Mouse (Mus musculus): ENCODE data around the gene Tox2. TPM values are rescaled to one million over a fixed set of nuclear protein-coding genes. Genes with fewer than 3 reads are reported as not detected.

Gene Tox2
- 0.36 and 0.82 TPM in 2 replicates for polyA plus RNA-seq (2015; fragmentation: Nextera tagmentation; extraction: Ambion mirVana)

GRCm38 (mm10) chr2:163202884-163203634, at the start of gene Tox2:
TSS of gene Tox2 (plus strand) at chr2:163203125.
- H3K9ac ChIP-seq, result no peak within 1 kb of the TSS

GRCm38 (mm10) chr2:163154673-163155072, 48.3 kb upstream of the Tox2 start:
- H3K27ac ChIP-seq, result no peak overlapping the region
- H3K9ac ChIP-seq, result no peak overlapping the region
- DNase-seq (peak; percentile 7), ATAC-seq (ENCODE audit: low read depth) (no peak)
- no peaks in the 10 kb centered on the region for H3K9me3 ChIP-seq (replicated peaks)
- no peaks in the 10 kb centered on the region for H3K27me3 ChIP-seq
- no peak overlapping the region for H3K4me2 ChIP-seq
- H3K4me1 ChIP-seq (replicated peaks), result 0 out of 2 replicates have a peak, but pooled peaks cover 5% of the 10 kb centered on the region
- H3K36me3 ChIP-seq, result no peaks in the 10 kb centered on the region
- WGBS (ENCODE audit: insufficient replicate concordance), result 55% methylated on average over 8 of the region's 8 CpGs
- no peak overlapping the region for H3K4me3 ChIP-seq (replicated peaks)

More at GRCm38 (mm10) chr2:163202884-163203634, at the start of gene Tox2:
- Histone ChIP-seq H3K4me1 (replicated peaks) (peaks cover 21% of the 10 kb centered on the region), H3K36me3 (no peaks in the 10 kb centered on the region), H3K9me3 (replicated peaks) (no peaks in the 10 kb centered on the region), H3K4me3 (replicated peaks) (peak within 1 kb of the TSS; percentile 54), H3K4me2 (peak within 1 kb of the TSS; percentile 72), H3K27me3 (peaks cover 61% of the 10 kb centered on the region), H3K27ac (0 out of 2 replicates have a peak within 1 kb of the TSS, but pooled peaks have one; percentile 41)
- under 1% methylated on average over 77 of the region's 79 CpGs for WGBS (ENCODE audit: insufficient replicate concordance)
- DNase-seq (peak; percentile 21), ATAC-seq (ENCODE audit: low read depth) (peak; percentile 81)

GRCm38 (mm10) chr2:163158979-163159378, 43.9 kb upstream of the Tox2 start:
- H3K36me3 ChIP-seq, result no peaks in the 10 kb centered on the region
- 70% methylated on average over 9 of the region's 9 CpGs for WGBS (ENCODE audit: insufficient replicate concordance)
- no peak for ATAC-seq (ENCODE audit: low read depth)

GRCm38 (mm10) chr2:163164461-163164990, 38.4 kb upstream of the Tox2 start:
- Histone ChIP-seq H3K9me3 (replicated peaks) (no peaks in the 10 kb centered on the region), H3K27ac (no peak overlapping the region), H3K4me2 (no peak overlapping the region), H3K36me3 (no peaks in the 10 kb centered on the region), H3K27me3 (no peaks in the 10 kb centered on the region; the same call in 1 of the 2 replicates), H3K9ac (no peak overlapping the region), H3K4me1 (replicated peaks) (no peaks in the 10 kb centered on the region), H3K4me3 (replicated peaks) (no peak overlapping the region)
- no peak for DNase-seq
- WGBS (ENCODE audit: insufficient replicate concordance), result 62% methylated on average over 10 of the region's 10 CpGs
- ATAC-seq (ENCODE audit: low read depth), result no peak

More at GRCm38 (mm10) chr2:163158979-163159378, 43.9 kb upstream of the Tox2 start:
- H3K9ac ChIP-seq, result no peak overlapping the region
- no peak overlapping the region for H3K4me2 ChIP-seq
- 0 out of 2 replicates have a peak, but pooled peaks cover 5% of the 10 kb centered on the region for H3K4me1 ChIP-seq (replicated peaks)
- H3K27me3 ChIP-seq, result no peaks in the 10 kb centered on the region
- H3K9me3 ChIP-seq (replicated peaks), result no peaks in the 10 kb centered on the region
- no peak overlapping the region for H3K4me3 ChIP-seq (replicated peaks)
- DNase-seq, result no peak
- H3K27ac ChIP-seq, result no peak overlapping the region

GRCm38 (mm10) chr2:163166067-163166805, 36.7 kb upstream of the Tox2 start:
- no peak overlapping the region for H3K27ac ChIP-seq
- H3K9ac ChIP-seq, result no peak overlapping the region
- no peaks in the 10 kb centered on the region for H3K4me1 ChIP-seq (replicated peaks)
- no peak overlapping the region for H3K4me3 ChIP-seq (replicated peaks)
- H3K27me3 ChIP-seq, result no peaks in the 10 kb centered on the region; the same call in 1 of the 2 replicates
- WGBS (ENCODE audit: insufficient replicate concordance), result 45% methylated on average over 13 of the region's 13 CpGs
- no peaks in the 10 kb centered on the region for H3K36me3 ChIP-seq
- DNase-seq (no peak), ATAC-seq (ENCODE audit: low read depth) (no peak)
- H3K4me2 ChIP-seq, result no peak overlapping the region
- no peaks in the 10 kb centered on the region for H3K9me3 ChIP-seq (replicated peaks)

- no peak for DNase-seq
- H3K4me3 ChIP-seq (replicated peaks), result no peak overlapping the region
- ATAC-seq (ENCODE audit: low read depth), result no peak
- no peak overlapping the region for H3K27ac ChIP-seq
- H3K4me1 ChIP-seq (replicated peaks), result no peaks in the 10 kb centered on the region
- H3K27me3 ChIP-seq, result no peaks in the 10 kb centered on the region
- no peak overlapping the region for H3K9ac ChIP-seq
- 82% methylated on average over 11 of the region's 11 CpGs for WGBS (ENCODE audit: insufficient replicate concordance)
- no peaks in the 10 kb centered on the region for H3K9me3 ChIP-seq (replicated peaks)
- no peak overlapping the region for H3K4me2 ChIP-seq
- H3K36me3 ChIP-seq, result no peaks in the 10 kb centered on the region
These were observed 31.0 kb upstream of the Tox2 start for GRCm38 (mm10) chr2:163171891-163172290.

GRCm38 (mm10) chr2:163174066-163174465, 28.9 kb upstream of the Tox2 start:
- no peak for DNase-seq
- no peaks in the 10 kb centered on the region for H3K27me3 ChIP-seq
- 46% methylated on average over 7 of the region's 7 CpGs for WGBS (ENCODE audit: insufficient replicate concordance)

GRCm38 (mm10) chr2:163175831-163176230, 27.1 kb upstream of the Tox2 start:
- Histone ChIP-seq H3K4me1 (replicated peaks) (no peaks in the 10 kb centered on the region), H3K36me3 (no peaks in the 10 kb centered on the region), H3K4me3 (replicated peaks) (no peak overlapping the region), H3K9me3 (replicated peaks) (no peaks in the 10 kb centered on the region), H3K27me3 (no peaks in the 10 kb centered on the region), H3K9ac (no peak overlapping the region), H3K4me2 (no peak overlapping the region), H3K27ac (no peak overlapping the region)
- ATAC-seq (ENCODE audit: low read depth) (no peak), DNase-seq (no peak)
- WGBS (ENCODE audit: insufficient replicate concordance), result 76% methylated on average over 7 of the region's 8 CpGs

More at GRCm38 (mm10) chr2:163174066-163174465, 28.9 kb upstream of the Tox2 start:
- no peak for ATAC-seq (ENCODE audit: low read depth)
- Histone ChIP-seq H3K4me2 (no peak overlapping the region), H3K36me3 (no peaks in the 10 kb centered on the region), H3K4me1 (replicated peaks) (no peaks in the 10 kb centered on the region), H3K9me3 (replicated peaks) (no peaks in the 10 kb centered on the region), H3K4me3 (replicated peaks) (no peak overlapping the region), H3K9ac (no peak overlapping the region), H3K27ac (no peak overlapping the region)

GRCm38 (mm10) chr2:163176502-163176901, 26.4 kb upstream of the Tox2 start:
- no peak for ATAC-seq (ENCODE audit: low read depth)
- H3K27me3 ChIP-seq, result no peaks in the 10 kb centered on the region
- H3K9ac ChIP-seq, result no peak overlapping the region
- no peaks in the 10 kb centered on the region for H3K4me1 ChIP-seq (replicated peaks)
- no peak overlapping the region for H3K4me3 ChIP-seq (replicated peaks)
- no peak overlapping the region for H3K4me2 ChIP-seq
- WGBS (ENCODE audit: insufficient replicate concordance), result 48% methylated on average over 7 of the region's 7 CpGs
- DNase-seq, result no peak
- H3K27ac ChIP-seq, result no peak overlapping the region
- no peaks in the 10 kb centered on the region for H3K9me3 ChIP-seq (replicated peaks)
- no peaks in the 10 kb centered on the region for H3K36me3 ChIP-seq

GRCm38 (mm10) chr2:163187552-163187951, 15.4 kb upstream of the Tox2 start:
- no peaks in the 10 kb centered on the region for H3K36me3 ChIP-seq
- ATAC-seq (ENCODE audit: low read depth) (no peak), DNase-seq (no peak)
- no peak overlapping the region for H3K4me3 ChIP-seq (replicated peaks)
- 58% methylated on average over 11 of the region's 11 CpGs for WGBS (ENCODE audit: insufficient replicate concordance)
- no peak overlapping the region for H3K9ac ChIP-seq
- no peak overlapping the region for H3K4me2 ChIP-seq
- no peaks in the 10 kb centered on the region for H3K4me1 ChIP-seq (replicated peaks)
- no peak overlapping the region for H3K27ac ChIP-seq
- H3K27me3 ChIP-seq, result 0 out of 2 replicates have a peak, but pooled peaks cover 3% of the 10 kb centered on the region
- H3K9me3 ChIP-seq (replicated peaks), result no peaks in the 10 kb centered on the region

- Histone ChIP-seq H3K4me3 (replicated peaks) (no peak overlapping the region), H3K9me3 (replicated peaks) (no peaks in the 10 kb centered on the region), H3K4me1 (replicated peaks) (no peaks in the 10 kb centered on the region), H3K27ac (no peak overlapping the region), H3K36me3 (no peaks in the 10 kb centered on the region), H3K9ac (no peak overlapping the region), H3K27me3 (peaks cover 10% of the 10 kb centered on the region; the same call in 1 of the 2 replicates), H3K4me2 (no peak overlapping the region)
- no peak for DNase-seq
- ATAC-seq (ENCODE audit: low read depth), result no peak
- 15% methylated on average over 5 of the region's 5 CpGs for WGBS (ENCODE audit: insufficient replicate concordance)
These were observed 13.3 kb upstream of the Tox2 start for GRCm38 (mm10) chr2:163189596-163189995.

Data from liver, embryonic 13.5 days (tissue).